Mouse (Mus musculus): ENCODE measurements around the gene Gfod1. TPM values are rescaled to one million over a fixed set of nuclear protein-coding genes. Genes with fewer than 3 reads are reported as not detected.

Gene Gfod1
- 100 to 1,000 TPM in 1 of 2 experiments, 10 to 100 TPM in 1; 93.6 to 119 TPM for total RNA-seq (2021)

DNA sequence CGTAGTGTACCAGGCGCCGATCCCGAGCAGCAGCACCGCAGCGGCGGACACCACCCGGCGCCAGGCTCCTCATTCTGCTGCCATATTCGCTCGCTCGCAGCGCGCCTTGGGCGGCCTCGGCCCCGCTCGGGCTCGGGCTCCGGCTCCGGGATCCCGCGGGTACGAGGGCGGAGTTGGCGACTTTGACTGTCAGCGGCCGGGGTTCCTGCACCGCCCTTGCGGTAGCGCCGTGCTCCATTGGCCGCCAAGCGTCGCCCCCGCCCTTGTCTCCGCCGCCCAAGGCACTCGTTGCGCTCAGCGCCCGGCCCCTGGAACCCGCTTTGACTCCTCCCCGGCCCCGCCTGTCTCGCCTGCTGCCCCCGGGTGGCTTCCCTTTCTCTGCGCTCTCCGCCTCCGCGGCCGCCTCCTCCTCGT lies at the start of gene Gfod1:
Gene Gfod1, minus strand, starts transcription at position 155 of the 414 bp plus-strand sequence.
- DNase-seq (ENCODE audit: low spot score in 2 of 2): peak; percentile 93 to 97
- intact Hi-C loops (cut with DNase I): loop anchor here (1.0 to 10.0 kb wide), 4 partner anchors 74 to 231 kb away; no protein-coding TSS in a partner anchor

DNA sequence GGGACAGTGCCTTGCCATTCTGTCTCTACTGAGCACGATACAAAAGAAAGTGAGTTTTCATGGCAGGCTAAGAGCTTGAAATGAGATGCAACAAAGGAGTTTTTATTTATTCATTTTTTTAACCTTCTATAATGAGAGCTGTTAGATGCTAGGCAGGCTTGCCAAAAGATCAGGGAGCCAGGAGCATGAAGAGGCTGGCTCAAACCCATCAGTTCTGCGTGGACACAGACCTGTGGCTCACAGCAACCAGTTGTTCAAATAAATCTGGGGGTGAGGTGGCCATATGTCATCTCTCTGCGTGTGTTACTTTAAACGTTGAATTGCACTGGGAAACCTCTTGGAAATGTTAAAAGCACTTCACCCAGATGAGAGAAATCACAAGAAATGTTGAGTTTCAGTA lies 49.4 kb upstream of the Gfod1 start:
- intact Hi-C loops (cut with DNase I): no loop called here
- DNase-seq (ENCODE audit: low spot score in 2 of 2): no peak

- intact Hi-C loops (cut with DNase I): no loop called here
- no peak for DNase-seq (ENCODE audit: low spot score in 2 of 2)
These were observed 46.7 kb upstream of the Gfod1 start for GRCm38 (mm10) chr13:43350489-43351169.

- intact Hi-C loops (cut with DNase I): no loop called here
- no peak for DNase-seq (ENCODE audit: low spot score in 2 of 2)
These were observed 45.4 kb upstream of the Gfod1 start for GRCm38 (mm10) chr13:43349376-43349775.

DNA sequence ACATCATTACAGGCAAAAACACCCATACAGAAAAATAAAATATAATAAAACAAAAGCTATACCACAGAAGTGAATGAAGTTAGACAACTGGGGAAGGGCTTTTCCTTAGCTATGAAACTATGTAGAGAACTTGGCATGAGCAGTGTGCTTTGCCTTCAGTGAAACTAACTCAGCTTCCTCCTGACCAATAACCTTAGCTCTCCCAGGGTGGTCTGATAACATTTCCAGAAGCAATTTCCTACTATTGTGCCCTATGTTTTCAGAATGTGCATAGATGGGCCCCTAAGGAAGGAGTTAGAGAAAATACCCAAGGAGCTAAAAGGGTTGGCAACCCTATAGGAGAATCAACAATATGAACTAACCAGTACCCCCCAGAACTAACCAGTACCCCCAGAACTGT lies 42.9 kb upstream of the Gfod1 start:
- intact Hi-C loops (cut with DNase I): no loop called here

GRCm38 (mm10) chr13:43338632-43339031 lies 34.7 kb upstream of the Gfod1 start:
- intact Hi-C loops (cut with DNase I): no loop called here
- DNase-seq (ENCODE audit: low spot score in 2 of 2): peak in 1 of 2 experiments; percentile 6

More for the DNA sequence above, 42.9 kb upstream of the Gfod1 start:
- DNase-seq (ENCODE audit: low spot score in 2 of 2): no peak

- intact Hi-C loops (cut with DNase I): no loop called here
- DNase-seq (ENCODE audit: low spot score in 2 of 2): peak in 1 of 2 experiments; percentile 50
These were observed 34.0 kb upstream of the Gfod1 start for GRCm38 (mm10) chr13:43338001-43338400.

- no peak for DNase-seq (ENCODE audit: low spot score in 2 of 2)
- intact Hi-C loops (cut with DNase I): no loop called here
These were observed 32.7 kb upstream of the Gfod1 start for GRCm38 (mm10) chr13:43336425-43337221.

DNA sequence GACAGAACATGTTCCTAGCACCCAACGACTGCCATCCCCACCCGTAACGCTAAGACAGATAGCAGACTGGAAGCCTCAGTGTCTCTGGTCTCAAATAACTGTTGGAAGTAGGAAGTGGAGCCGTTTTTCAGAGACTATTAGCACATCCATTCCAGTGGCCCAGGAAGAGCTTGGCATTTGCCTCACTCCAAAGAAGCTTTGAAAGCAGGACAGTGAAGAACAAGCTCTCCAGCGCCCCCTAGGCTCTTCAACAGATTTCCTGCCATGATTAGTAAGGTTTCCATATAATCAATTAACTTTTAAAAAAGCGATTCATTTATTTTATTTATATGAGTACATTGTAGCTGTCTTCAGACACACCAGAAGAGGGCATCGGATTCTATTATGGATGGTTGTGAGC lies 28.6 kb upstream of the Gfod1 start:
- intact Hi-C loops (cut with DNase I): no loop called here
- DNase-seq (ENCODE audit: low spot score in 2 of 2): no peak

DNA sequence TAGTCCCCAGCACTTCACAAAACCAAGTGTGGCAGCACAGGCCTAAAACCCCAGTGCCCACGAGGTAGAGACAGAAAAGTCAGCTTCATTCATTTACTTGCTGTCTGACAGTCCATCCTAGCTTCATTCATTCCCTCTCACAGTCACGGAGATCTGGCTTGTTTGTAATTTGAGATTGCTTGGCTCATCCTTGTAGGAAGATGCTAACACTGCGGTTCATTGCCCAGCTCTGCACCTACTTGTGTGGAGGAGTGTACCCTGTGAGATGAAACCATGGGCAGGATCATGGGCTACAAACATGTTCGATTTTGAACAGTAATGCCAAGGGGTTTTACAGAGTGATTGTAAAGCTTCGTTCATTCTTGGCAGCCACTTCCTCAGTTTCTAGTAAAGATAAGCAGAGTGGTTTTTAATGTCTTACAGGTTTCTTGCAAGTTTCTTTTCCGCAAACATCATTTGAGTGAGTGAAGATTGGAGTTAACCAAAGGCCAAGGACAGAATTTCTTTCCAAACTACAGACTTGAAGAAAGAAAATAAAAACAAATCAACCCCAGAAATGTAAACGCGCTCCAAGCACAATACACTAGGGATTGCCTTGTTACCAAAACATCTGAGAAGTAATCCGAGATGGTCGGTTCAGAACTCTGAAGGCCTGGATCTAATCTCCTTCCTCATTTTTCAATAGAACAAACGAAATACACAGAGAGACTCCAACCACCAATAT lies 27.9 kb upstream of the Gfod1 start:
- no peak for DNase-seq (ENCODE audit: low spot score in 2 of 2)
- intact Hi-C loops (cut with DNase I): no loop called here

GRCm38 (mm10) chr13:43325427-43325826 lies 21.5 kb upstream of the Gfod1 start:
- DNase-seq (ENCODE audit: low spot score in 2 of 2): no peak
- intact Hi-C loops (cut with DNase I): no loop called here

DNA sequence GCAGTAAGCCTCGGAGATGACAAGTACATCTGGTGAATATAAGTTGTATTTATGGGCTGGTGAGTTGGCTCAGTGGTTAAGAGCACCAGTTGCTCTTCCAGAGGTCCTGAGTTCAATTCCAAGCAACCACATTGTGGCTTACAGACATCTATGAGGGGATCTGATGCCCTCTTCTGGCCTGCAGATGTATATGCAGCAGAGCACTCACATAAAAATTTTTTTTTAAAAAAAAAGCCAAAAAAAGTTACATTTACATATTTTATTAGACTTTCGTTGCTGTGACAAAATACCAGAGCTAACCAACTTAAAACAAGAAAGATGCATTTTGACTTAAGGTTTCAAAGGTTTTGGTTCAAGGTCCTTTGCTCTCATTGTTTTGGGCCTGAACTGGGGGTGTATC lies 17.5 kb upstream of the Gfod1 start:
- intact Hi-C loops (cut with DNase I): no loop called here

DNA sequence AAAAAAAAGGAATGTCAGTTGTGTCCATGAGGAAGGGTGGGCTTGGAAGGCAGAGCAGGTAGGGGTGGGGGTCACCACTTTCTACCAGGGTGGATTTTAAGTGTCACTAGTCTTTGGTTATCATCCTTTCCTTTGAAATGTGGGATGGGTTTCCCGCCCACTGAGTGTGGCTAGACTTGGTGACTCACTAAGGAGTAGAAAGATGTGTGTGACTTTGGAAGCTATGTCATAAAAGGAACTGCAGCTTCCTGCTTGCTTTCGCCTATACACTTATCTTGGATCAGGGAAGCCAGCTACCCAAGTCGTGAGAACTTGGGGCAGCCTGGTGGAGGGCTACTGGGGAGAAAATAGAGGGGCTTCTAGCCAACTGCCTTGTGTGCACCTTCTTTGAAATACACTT lies 15.4 kb upstream of the Gfod1 start:
- intact Hi-C loops (cut with DNase I): no loop called here
- peak in 1 of 2 experiments; percentile 53 for DNase-seq (ENCODE audit: low spot score in 2 of 2)

More for the DNA sequence above, 17.5 kb upstream of the Gfod1 start:
- no peak for DNase-seq (ENCODE audit: low spot score in 2 of 2)

- intact Hi-C loops (cut with DNase I): no loop called here
- no peak for DNase-seq (ENCODE audit: low spot score in 2 of 2)
These were observed 13.4 kb upstream of the Gfod1 start for GRCm38 (mm10) chr13:43317411-43317810.

DNA sequence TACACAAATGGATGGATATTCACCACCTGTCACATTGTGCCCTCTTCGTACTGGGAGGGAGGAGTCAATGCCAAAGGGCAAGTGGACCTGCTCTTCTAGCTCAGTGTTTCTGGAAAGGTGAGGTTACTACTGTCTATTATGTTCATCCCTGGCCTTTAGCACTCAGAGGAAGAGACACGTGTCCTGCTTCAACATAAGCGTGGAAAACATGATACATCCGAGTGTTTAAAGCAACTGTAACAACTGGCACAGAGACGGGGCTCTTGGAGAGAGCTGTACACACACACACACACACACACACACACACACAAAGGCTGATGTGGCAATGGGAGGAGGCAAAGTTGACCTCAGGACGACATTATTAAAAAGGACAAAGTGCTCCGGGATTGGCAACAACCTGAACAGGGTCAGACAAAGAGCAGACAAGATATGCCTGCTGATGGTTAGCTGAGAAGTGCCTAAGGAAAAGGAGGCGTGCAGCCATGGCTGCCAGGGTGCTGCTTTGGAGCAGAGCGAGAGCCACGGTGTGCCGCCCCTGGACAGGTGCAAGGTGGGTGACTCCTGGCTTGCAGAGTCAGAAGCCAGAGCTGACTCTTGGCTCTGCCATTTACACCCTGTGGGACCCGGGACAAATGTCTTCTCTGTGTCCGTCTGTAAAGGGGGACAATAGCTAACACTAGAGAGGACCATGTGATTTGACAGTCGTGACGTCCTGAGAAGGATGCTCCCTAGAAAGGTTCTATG lies 1.4 kb upstream of the Gfod1 start:
- intact Hi-C loops (cut with DNase I): loop anchor here (2.0 to 10.0 kb wide), 2 partner anchors 123 to 229 kb away; no protein-coding TSS in a partner anchor
- peak in 1 of 2 experiments; percentile 3 for DNase-seq (ENCODE audit: low spot score in 2 of 2)

DNA sequence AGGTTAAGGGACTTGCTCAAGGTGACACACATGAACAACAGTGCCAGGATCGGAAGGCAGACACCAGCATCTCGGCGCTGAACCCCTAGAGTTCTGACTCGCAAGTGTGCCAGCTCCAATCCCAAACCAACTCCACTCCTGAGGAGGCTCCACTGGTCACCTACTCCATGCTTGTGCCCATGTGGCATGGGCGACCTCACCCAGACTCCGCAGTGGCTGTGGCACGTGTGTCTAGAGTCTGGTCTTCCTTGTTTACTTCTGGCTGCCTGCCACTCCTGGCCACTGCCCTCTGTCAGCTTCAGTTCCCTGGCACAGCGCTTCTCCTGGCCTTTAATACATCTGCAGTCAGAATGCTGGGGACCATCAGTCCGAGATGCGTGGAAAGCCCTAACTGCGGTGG lies 728 bp upstream of the Gfod1 start:
- intact Hi-C loops (cut with DNase I): loop anchor here (1.0 to 10.0 kb wide), 4 partner anchors 74 to 230 kb away; no protein-coding TSS in a partner anchor
- DNase-seq (ENCODE audit: low spot score in 2 of 2): peak in 1 of 2 experiments; percentile 44

- intact Hi-C loops (cut with DNase I): loop anchor here (2.0 to 10.0 kb wide), 3 partner anchors 41 to 231 kb away; no protein-coding TSS in a partner anchor
- DNase-seq (ENCODE audit: low spot score in 2 of 2): peak; percentile 44 to 58
These were observed 609 bp downstream of the Gfod1 start for GRCm38 (mm10) chr13:43303161-43303965.

GRCm38 (mm10) chr13:43302651-43303160 lies 1.3 kb downstream of the Gfod1 start:
- intact Hi-C loops (cut with DNase I): loop anchor here (2.0 to 10.0 kb wide), 3 partner anchors 40 to 232 kb away; no protein-coding TSS in a partner anchor
- DNase-seq (ENCODE audit: low spot score in 2 of 2): peak in 1 of 2 experiments; percentile 63
